Mouse (Mus musculus): ENCODE results near the gene Rtp2.

Gene Rtp2

GRCm38 (mm10) chr16:23932294-23932693 lies at the start of gene Rtp2:
Rtp2 (minus strand) TSS chr16:23932394.
- DNase-seq (ENCODE audit: low spot score), result no peak

- DNase-seq (ENCODE audit: low spot score), result no peak
Observed at GRCm38 (mm10) chr16:23980991-23981720, 49.0 kb upstream of the Rtp2 start.

- no peak for DNase-seq (ENCODE audit: low spot score)
Observed at GRCm38 (mm10) chr16:23980201-23980870, 48.1 kb upstream of the Rtp2 start.

DNA sequence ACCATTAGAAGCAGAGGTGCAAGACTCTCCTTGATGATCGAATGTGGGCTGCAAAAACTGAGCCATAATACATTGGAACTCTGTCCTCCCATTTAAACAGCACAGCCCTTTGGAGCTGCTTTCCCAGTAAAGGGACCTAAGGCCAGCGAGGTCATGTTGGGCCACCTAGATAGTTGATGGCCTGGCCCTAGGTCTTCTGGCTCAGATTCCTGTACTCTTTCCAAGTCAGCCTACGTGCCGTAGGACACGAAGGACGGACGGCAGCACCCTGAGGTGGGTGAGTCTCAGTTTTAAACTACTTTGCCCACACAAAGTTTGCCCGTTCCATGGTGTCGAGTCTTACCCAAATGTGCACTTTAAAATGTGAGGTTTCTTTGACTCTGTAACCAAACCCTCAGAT lies 47.3 kb upstream of the Rtp2 start:
- DNase-seq (ENCODE audit: low spot score), result no peak

DNA sequence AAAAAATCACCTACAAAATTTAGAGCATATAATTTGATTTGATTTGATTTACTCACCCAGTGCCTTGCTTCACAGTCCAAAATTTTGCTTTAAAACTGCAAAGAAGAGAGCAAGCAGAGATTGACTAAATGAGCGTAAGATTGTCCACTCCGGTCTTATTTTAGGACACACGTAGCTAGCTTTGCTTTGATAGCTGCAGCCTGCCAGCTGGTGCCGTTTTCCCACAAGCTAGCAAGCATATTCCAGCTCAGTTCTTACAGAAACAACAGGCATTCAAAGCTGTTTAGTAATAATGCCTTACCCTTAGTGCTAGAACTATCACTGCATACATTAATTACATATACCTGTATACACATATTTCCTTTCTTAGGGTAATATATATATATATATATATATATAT lies 46.3 kb upstream of the Rtp2 start:
- DNase-seq (ENCODE audit: low spot score), result no peak

- DNase-seq (ENCODE audit: low spot score), result no peak
Observed at GRCm38 (mm10) chr16:23977732-23978131, 45.5 kb upstream of the Rtp2 start.

DNA sequence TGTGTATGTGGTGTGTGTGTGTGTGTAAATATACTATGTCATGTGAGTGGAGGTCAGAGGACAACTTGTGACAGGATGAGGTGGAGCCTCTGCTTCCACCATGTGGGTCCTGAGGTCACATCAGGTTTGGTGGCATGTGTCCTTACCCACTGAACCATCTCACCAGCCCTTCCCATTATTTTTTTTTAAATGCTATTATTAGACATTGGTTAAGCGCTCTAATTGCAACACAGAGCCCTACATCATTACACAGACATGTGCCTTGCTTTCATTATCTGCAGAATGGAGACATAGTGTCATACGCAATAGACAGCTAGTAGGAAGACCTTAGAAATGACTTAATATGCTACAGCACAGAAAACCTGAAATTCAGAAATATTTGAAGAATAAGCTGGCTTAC lies 44.0 kb upstream of the Rtp2 start:
- DNase-seq (ENCODE audit: low spot score), result no peak

DNA sequence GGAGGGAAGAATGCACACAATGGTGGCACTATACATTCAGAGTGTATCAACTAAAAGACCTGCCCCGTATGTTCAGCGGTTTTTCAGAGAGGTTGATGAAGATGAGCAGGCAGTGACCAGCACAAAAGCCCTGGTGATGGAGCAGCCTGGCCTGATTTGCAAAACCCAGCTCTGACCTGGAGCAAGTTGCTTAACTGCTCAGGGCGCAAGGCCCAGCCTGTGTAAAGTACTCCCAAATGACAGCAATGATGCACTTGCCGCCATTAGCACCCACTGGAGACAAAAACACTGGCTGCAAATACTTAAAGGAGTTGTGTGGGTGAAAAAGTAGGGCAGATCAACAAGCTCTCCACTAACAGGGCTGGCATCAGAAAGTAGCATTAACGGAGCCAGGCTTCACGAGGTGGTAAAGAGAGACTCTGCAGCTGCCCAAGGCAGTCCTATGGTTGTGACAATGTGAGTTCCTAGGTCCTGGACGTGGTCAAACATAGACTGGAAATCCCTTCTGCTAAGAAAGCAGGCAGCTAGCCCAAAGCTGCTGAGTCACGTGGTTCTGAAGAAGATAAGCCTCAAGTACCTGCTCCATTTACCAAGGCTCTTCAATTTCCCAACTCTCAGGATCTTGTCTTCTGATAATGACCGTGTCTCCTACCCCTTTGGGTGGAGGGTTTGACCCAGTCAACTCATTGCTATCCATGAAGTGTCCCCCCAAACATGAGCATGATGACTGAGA lies 41.6 kb upstream of the Rtp2 start:
- no peak for DNase-seq (ENCODE audit: low spot score)

- DNase-seq (ENCODE audit: low spot score), result no peak
Observed at GRCm38 (mm10) chr16:23972901-23973300, 40.7 kb upstream of the Rtp2 start.

GRCm38 (mm10) chr16:23972126-23972740 lies 40.0 kb upstream of the Rtp2 start:
- DNase-seq (ENCODE audit: low spot score), result no peak

DNA sequence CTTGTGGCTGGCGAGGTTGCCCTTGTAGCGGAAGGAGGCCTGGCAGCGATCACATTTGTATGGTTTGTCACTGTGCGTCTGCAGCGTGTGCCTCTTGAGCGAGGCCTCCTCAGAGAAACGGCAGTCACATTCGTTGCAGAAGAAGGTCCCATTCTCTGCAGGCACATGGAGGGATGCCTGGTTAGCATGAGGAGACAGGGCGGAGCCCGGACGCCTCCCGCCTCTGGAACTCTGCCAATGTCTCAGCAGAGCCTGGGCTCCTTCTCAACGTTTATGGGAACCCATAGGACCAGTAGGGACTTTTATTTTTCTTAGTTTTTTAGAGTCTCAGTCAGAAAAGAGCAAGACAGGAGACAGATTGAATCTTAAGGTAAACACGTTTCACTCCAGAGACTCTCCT lies 37.7 kb upstream of the Rtp2 start:
- no peak for DNase-seq (ENCODE audit: low spot score)

- no peak for DNase-seq (ENCODE audit: low spot score)
Observed at GRCm38 (mm10) chr16:23968888-23969287, 36.7 kb upstream of the Rtp2 start.

GRCm38 (mm10) chr16:23967301-23967700 lies 35.1 kb upstream of the Rtp2 start:
- DNase-seq (ENCODE audit: low spot score), result no peak

DNA sequence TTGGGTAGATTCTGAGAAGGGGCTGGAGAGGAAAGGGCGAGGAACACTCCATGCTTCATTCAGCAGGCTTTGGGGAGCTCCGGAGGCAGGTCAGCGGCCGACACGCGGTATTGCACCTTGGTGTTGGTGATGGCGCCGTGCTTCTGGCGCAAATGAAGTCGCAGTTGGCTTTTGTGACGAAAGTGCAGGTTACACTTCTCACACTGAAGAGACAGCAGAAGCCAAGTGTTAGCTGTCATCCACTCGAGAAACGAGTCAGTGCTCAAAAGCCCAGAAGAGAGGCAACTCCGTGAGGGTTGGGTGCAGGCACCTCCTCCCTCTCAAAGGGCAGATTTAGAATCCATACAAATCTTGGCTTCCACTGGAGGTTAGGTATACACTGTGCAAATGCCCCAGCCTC lies 33.9 kb upstream of the Rtp2 start:
- DNase-seq (ENCODE audit: low spot score), result no peak

- no peak for DNase-seq (ENCODE audit: low spot score)
Observed at GRCm38 (mm10) chr16:23964706-23965367, 32.6 kb upstream of the Rtp2 start.

GRCm38 (mm10) chr16:23963896-23964668 lies 31.9 kb upstream of the Rtp2 start:
- no peak for DNase-seq (ENCODE audit: low spot score)

DNA sequence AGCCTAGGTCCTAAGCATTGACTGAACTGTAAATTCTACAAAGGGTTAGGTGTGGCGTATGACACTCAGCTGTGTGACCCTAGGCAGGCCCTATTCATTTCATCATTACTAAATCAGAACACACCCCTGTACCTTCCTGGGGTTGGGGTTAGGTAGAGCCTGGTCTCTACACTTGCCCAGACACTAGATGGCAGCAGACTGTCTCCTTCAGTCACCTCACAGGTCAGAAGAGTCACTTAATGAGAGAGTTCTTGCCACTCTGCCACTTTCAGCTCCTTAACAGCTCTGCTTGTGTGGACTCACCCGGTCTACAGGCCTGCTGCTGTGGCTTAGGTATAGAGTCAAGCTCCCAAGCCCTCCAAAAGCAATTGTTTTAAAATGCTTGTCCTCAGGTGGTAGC lies 30.2 kb upstream of the Rtp2 start:
- DNase-seq (ENCODE audit: low spot score), result no peak

- no peak for DNase-seq (ENCODE audit: low spot score)
Observed at GRCm38 (mm10) chr16:23958938-23959337, 26.7 kb upstream of the Rtp2 start.

- no peak for DNase-seq (ENCODE audit: low spot score)
Observed at GRCm38 (mm10) chr16:23953959-23954260, 21.7 kb upstream of the Rtp2 start.

DNA sequence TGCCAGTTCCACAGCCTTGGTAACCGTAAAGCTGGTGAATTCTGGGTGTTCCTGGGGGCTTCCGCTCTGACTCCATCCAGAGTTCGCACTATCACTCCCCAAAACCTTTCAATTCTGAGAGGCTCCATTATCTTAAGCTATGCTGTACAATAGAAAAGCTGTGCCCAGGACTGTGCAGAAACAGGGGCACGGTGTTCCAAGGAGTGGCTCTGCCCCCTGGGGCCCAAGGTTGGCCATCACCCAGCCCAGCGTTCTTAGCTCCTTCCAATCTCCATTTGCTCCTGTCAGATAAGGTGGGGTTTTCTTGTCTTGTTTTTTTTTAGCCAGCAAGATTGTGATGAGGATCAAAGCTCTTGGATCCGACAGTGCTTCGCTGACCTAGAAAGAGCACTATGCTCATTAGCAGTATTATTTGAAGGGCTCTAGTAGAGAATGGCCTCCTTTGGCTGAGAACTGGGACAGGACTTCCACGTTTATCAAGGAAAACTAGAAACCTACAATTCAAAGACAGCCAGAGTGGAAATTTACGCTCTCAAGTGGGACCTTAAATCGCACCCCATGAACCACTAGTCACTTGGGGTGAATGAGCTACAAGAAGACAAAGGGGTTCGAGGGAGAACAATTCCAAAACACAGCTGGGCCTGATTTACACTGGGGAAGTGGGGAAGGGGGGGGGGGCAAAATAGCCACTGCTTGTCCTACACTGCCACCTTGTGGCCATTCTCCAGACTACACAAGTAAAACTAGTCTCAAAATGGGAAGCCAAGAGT lies 21.2 kb upstream of the Rtp2 start:
- DNase-seq (ENCODE audit: low spot score), result no peak
